Mouse (Mus musculus) MEL (cell line): ENCODE data around the gene Cdk15. TPM values are rescaled to one million over a fixed set of nuclear protein-coding genes. Genes with fewer than 3 reads are reported as not detected.

Experiments
- DNase-seq: peaks from one replicate; pipeline ENCODE4 v3.0.0; 2011; ENCODE audit warnings: low read depth, low spot score
- H3K27ac ChIP-seq: 2 replicates; pipeline ENCODE4 v1.5.1; 2012; ENCODE audit warnings: low read depth, mild to moderate bottlenecking, control low read depth, low read length, moderate library complexity; ENCODE audit not compliant: control insufficient read depth
- H3K27me3 ChIP-seq, 2 experiments: fragments of 150-350 bp in 1 of 2; sonication (generic) in 1 of 2; 2 replicates each; pipeline ENCODE4 v1.6.1; 2012; ENCODE audit warnings: low read length in 2 of 2, mild to moderate bottlenecking in 2 of 2, improper control_type of control experiment in 1 of 2, moderate library complexity in 1 of 2; ENCODE audit not compliant: insufficient read depth in 2 of 2, control insufficient read depth in 1 of 2
- H3K36me3 ChIP-seq, 2 experiments: 2 replicates each; pipeline ENCODE4 v1.6.1; 2012 to 2014; ENCODE audit warnings: low read length in 2 of 2, improper control_type of control experiment in 1 of 2, inconsistent platforms in 1 of 2, mild to moderate bottlenecking in 1 of 2; ENCODE audit not compliant: insufficient read depth in 2 of 2, control insufficient read depth in 1 of 2
- H3K4me1 ChIP-seq, 2 experiments: fragments of 150-350 bp in 1 of 2; sonication (generic) in 1 of 2; 2 replicates each; pipeline ENCODE4 v1.6.1; 2012; ENCODE audit warnings: low read length in 2 of 2, improper control_type of control experiment in 1 of 2, mild to moderate bottlenecking in 1 of 2; ENCODE audit not compliant: insufficient read depth in 2 of 2, control insufficient read depth in 1 of 2
- H3K4me3 ChIP-seq, 2 experiments: fragments of 150-350 bp in 1 of 2; sonication (generic) in 1 of 2; 2 replicates each; pipeline ENCODE4 v1.5.1; 2012; ENCODE audit warnings: low read depth in 2 of 2, low read length in 2 of 2, mild to moderate bottlenecking in 2 of 2, moderate library complexity in 2 of 2, control low read depth in 1 of 2, improper control_type of control experiment in 1 of 2; ENCODE audit not compliant: control insufficient read depth in 1 of 2, insufficient read depth in 1 of 2
- H3K79me2 ChIP-seq: 2 replicates; pipeline ENCODE4 v1.6.1; 2012; ENCODE audit warnings: mild to moderate bottlenecking, low read length, moderate library complexity; ENCODE audit not compliant: control insufficient read depth, poor library complexity, insufficient read depth
- H3K9ac ChIP-seq: 2 replicates; pipeline ENCODE4 v1.6.1; 2012; ENCODE audit warnings: low read depth, mild to moderate bottlenecking, control low read depth, low read length, moderate library complexity; ENCODE audit not compliant: control insufficient read depth, poor library complexity, severe bottlenecking
- H3K9me3 ChIP-seq: fragments of 150-350 bp; sonication (generic); replicated peaks from 2 replicates; pipeline ENCODE4 v1.6.1; 2012; ENCODE audit warnings: mild to moderate bottlenecking, low read length, improper control_type of control experiment, moderate library complexity; ENCODE audit not compliant: insufficient read depth
- BHLHE40 ChIP-seq: IDR thresholded peaks from 2 replicates; pipeline ENCODE4 v1.6.1; 2012; ENCODE audit warnings: low read depth, mild to moderate bottlenecking, inconsistent platforms, low read length, improper control_type of control experiment, borderline replicate concordance
- CHD2 ChIP-seq: IDR thresholded peaks from 2 replicates; pipeline ENCODE4 v1.6.1; 2011; ENCODE audit warnings: low read length, improper control_type of control experiment
- CTCF ChIP-seq, 3 experiments: IDR thresholded peaks in 2 of 3; conservative IDR thresholded peaks in 1 of 3; 2 replicates each; pipeline ENCODE4 v1.5.1; 2011 to 2012; ENCODE audit warnings: low read length in 3 of 3, low read depth in 2 of 3, mild to moderate bottlenecking in 2 of 3, improper control_type of control experiment in 1 of 3, inconsistent platforms in 1 of 3, mixed read lengths in 1 of 3, moderate library complexity in 1 of 3; ENCODE audit not compliant: control insufficient read depth in 1 of 3, insufficient read depth in 1 of 3, poor library complexity in 1 of 3, severe bottlenecking in 1 of 3
- E2F4 ChIP-seq: IDR thresholded peaks from 2 replicates; pipeline ENCODE4 v1.6.1; 2011; ENCODE audit warnings: low read depth, low read length, improper control_type of control experiment, borderline replicate concordance
- ELF1 ChIP-seq: IDR thresholded peaks from 2 replicates; pipeline ENCODE4 v1.6.1; 2014; ENCODE audit warnings: low read depth, mild to moderate bottlenecking, inconsistent platforms, low read length, improper control_type of control experiment, moderate library complexity
- ETS1 ChIP-seq: IDR thresholded peaks from 2 replicates; pipeline ENCODE4 v1.6.1; 2012; ENCODE audit warnings: low read depth, mild to moderate bottlenecking, inconsistent platforms, low read length, improper control_type of control experiment, moderate library complexity
- GABPA ChIP-seq: IDR thresholded peaks from 2 replicates; pipeline ENCODE4 v1.6.1; 2012; ENCODE audit warnings: low read depth, mild to moderate bottlenecking, inconsistent platforms, low read length, improper control_type of control experiment, moderate library complexity
- HCFC1 ChIP-seq: IDR thresholded peaks from 2 replicates; pipeline ENCODE4 v1.6.1; 2012; ENCODE audit warnings: low read depth, mild to moderate bottlenecking, inconsistent platforms, low read length, improper control_type of control experiment, moderate library complexity
- JUND ChIP-seq: IDR thresholded peaks from 2 replicates; pipeline ENCODE4 v1.6.1; 2011; ENCODE audit warnings: low read depth, mild to moderate bottlenecking, improper control_type of control experiment, low read length
- KAT2A ChIP-seq: conservative IDR thresholded peaks from 2 replicates; pipeline ENCODE4 v1.6.1; 2012; ENCODE audit warnings: low read depth, low read length, improper control_type of control experiment, inconsistent platforms
- MEF2A ChIP-seq: IDR thresholded peaks from 2 replicates; pipeline ENCODE4 v1.6.1; 2014; ENCODE audit warnings: low read depth, mild to moderate bottlenecking, inconsistent platforms, low read length, improper control_type of control experiment; ENCODE audit not compliant: poor library complexity, insufficient replicate concordance, severe bottlenecking; ENCODE audit errors: extremely low read depth
- NELFE ChIP-seq: IDR thresholded peaks from 2 replicates; pipeline ENCODE4 v1.6.1; 2011; ENCODE audit warnings: low read depth, low read length, improper control_type of control experiment
- POLR2A ChIP-seq, 2 experiments: IDR thresholded peaks; 2 replicates each; pipeline ENCODE4 v1.6.1; 2011 to 2012; ENCODE audit warnings: low read length in 2 of 2, mild to moderate bottlenecking in 2 of 2, control low read depth in 1 of 2, improper control_type of control experiment in 1 of 2, low read depth in 1 of 2, moderate library complexity in 1 of 2; ENCODE audit not compliant: control insufficient read depth in 1 of 2, insufficient read depth in 1 of 2, poor library complexity in 1 of 2
- TAL1 ChIP-seq: IDR thresholded peaks from 2 replicates; pipeline ENCODE4 v1.6.1; 2012; ENCODE audit warnings: mild to moderate bottlenecking, inconsistent platforms, low read length, moderate library complexity, mixed read lengths
- TBP ChIP-seq: IDR thresholded peaks from 2 replicates; pipeline ENCODE4 v1.8.0; 2011; ENCODE audit warnings: low read depth, low read length, improper control_type of control experiment
- TCF12 ChIP-seq: IDR thresholded peaks from 2 replicates; pipeline ENCODE4 v1.6.1; 2014; ENCODE audit warnings: low read depth, mild to moderate bottlenecking, inconsistent platforms, low read length, improper control_type of control experiment, moderate library complexity
- USF1 ChIP-seq: IDR thresholded peaks from 2 replicates; pipeline ENCODE4 v1.6.1; 2014; ENCODE audit warnings: low read depth, mild to moderate bottlenecking, inconsistent platforms, low read length, improper control_type of control experiment, moderate library complexity
- ZC3H11A ChIP-seq: IDR thresholded peaks from 2 replicates; pipeline ENCODE4 v1.6.1; 2012; ENCODE audit warnings: low read depth, mild to moderate bottlenecking, inconsistent platforms, low read length, improper control_type of control experiment
- ZKSCAN1 ChIP-seq: IDR thresholded peaks from 2 replicates; pipeline ENCODE4 v1.6.1; 2012; ENCODE audit warnings: low read depth, mild to moderate bottlenecking, inconsistent platforms, low read length, improper control_type of control experiment, moderate library complexity
- polyA plus RNA-seq, 2 experiments: library from polyadenylated mRNA; stranded (reverse) in 1 of 2; unstranded in 1 of 2; fragments of >175 nt in 1 of 2; fragments of >200 nt in 1 of 2; gene quantifications; 2 replicates each; pipeline versions ENCODE4 v1.2.1 to v1.2.4; 2012; ENCODE audit warnings: low replicate concordance in 2 of 2, low read depth in 1 of 2; ENCODE audit not compliant: insufficient read length in 2 of 2, insufficient read depth in 1 of 2, missing spikeins in 1 of 2
- total RNA-seq: library from RNA; depleted of rRNA; stranded (reverse); fragments of 300-350 nt; gene quantifications from 2 replicates; pipeline ENCODE4 v1.2.3, GENCODE M21; 2012

Gene Cdk15
- total and polyA plus RNA-seq, 3 experiments: not detected

GRCm38 (mm10) chr1:59253301-59253909 is 3.3 kb upstream of the Cdk15 start:
- H3K4me3 ChIP-seq: no peak overlapping the region
- no peaks in the 10 kb centered on the region for H3K36me3 ChIP-seq
- DNase-seq: no peak
- H3K4me1 ChIP-seq: no peaks in the 10 kb centered on the region
- H3K27me3 ChIP-seq: peaks cover 12 to 14% of the 10 kb centered on the region in 2 experiments
- TF ChIP-seq KAT2A (no peak), E2F4 (no peak), CTCF (IDR thresholded peaks at IDR 0.05 in 2 of 3, conservative IDR thresholded peaks at IDR 0.05 in 1 of 3; ENCODE audit: control insufficient read depth in 1 of 3, insufficient read depth in 1 of 3, low read depth in 2 of 3, low read length in 3 of 3, poor library complexity in 1 of 3, severe bottlenecking in 1 of 3) (no peak), BHLHE40 (no peak), ZKSCAN1 (no peak), ZC3H11A (no peak), GABPA (no peak), JUND (no peak), TBP (no peak), TAL1 (no peak), POLR2A (IDR thresholded peaks at IDR 0.05; ENCODE audit: control insufficient read depth in 1 of 2, insufficient read depth in 1 of 2, low read depth in 1 of 2, low read length in 2 of 2, poor library complexity in 1 of 2) (no peak), ELF1 (no peak), ETS1 (no peak), MEF2A (no peak), USF1 (no peak), HCFC1 (no peak), TCF12 (no peak)
- H3K9ac ChIP-seq: no peak overlapping the region
- no peaks in the 10 kb centered on the region for H3K79me2 ChIP-seq
- no peak overlapping the region for H3K27ac ChIP-seq
- no peaks in the 10 kb centered on the region for H3K9me3 ChIP-seq

GRCm38 (mm10) chr1:59257736-59258135 is 1.0 kb downstream of the Cdk15 start:
- H3K4me3 ChIP-seq: no peak overlapping the region
- H3K9ac ChIP-seq: no peak overlapping the region
- DNase-seq: no peak
- no peaks in the 10 kb centered on the region for H3K36me3 ChIP-seq
- H3K27me3 ChIP-seq: peaks cover 15 to 25% of the 10 kb centered on the region in 2 experiments
- no peaks in the 10 kb centered on the region for H3K9me3 ChIP-seq
- no peaks in the 10 kb centered on the region for H3K4me1 ChIP-seq
- H3K27ac ChIP-seq: no peak overlapping the region
- TF ChIP-seq TCF12: no peak
- TF ChIP-seq NELFE: no peak
- TF ChIP-seq JUND: no peak
- no peak for TF ChIP-seq CHD2
- H3K79me2 ChIP-seq: no peaks in the 10 kb centered on the region
